Mouse (Mus musculus) gastrocnemius, postnatal 4 days (tissue): ENCODE measurements around the gene D430041D05Rik. TPM values are rescaled to one million over a fixed set of nuclear protein-coding genes. Genes with fewer than 3 reads are reported as not detected.

Experiments used
- DNase-seq, 2 experiments: peaks; one replicate each; pipeline ENCODE4 v3.0.0; 2021 to 2022; ENCODE audit warnings: low spot score in 2 of 2, mixed read lengths in 2 of 2
- total RNA-seq, 2 experiments: library from RNA; stranded (reverse); gene quantifications; 2 replicates each; pipeline ENCODE4 v1.2.3; 2021

D430041D05Rik gene
- total RNA-seq, 2 experiments from 2014 or later = 2.5 to 2.8 TPM

DNA sequence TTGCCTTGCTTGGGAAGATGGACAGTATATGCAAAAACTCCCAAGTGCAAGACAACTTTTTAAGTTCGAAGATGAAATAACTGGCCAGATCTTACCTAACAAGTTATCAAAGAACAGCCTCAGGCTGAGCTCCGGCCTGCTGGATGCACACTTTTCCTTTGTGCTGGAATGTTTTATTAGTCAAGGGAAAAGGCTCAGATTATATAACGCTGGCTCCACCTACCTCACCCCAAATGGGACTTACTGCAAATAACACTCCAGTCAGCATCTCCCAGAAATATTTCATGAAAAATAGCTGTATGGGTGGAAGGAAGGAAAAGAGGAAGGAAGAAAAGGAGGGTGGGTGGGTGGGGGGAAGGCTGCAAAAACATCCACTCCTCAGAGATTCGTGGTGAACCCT, 54.3 kb downstream of the D430041D05Rik start:
- no peak for DNase-seq

DNA sequence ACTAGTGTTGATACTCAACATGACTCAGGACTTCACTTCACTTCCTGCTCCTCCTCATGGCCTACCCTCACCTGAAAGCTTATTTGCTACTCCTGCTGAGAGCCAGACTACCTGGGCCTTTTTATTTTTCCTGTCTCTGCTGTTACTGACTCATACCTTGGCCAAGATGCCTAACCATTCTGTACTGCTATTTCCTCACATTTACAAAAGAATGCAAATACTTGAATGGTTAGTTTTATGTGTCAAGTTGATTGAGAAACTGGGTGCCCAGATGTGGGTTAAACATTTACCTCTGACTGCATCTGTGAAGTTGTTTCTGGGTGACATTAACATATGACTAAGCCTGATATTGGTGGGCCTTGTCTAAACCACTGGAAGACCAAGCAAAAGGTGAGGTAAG, 56.7 kb downstream of the D430041D05Rik start:
- no peak for DNase-seq

DNA sequence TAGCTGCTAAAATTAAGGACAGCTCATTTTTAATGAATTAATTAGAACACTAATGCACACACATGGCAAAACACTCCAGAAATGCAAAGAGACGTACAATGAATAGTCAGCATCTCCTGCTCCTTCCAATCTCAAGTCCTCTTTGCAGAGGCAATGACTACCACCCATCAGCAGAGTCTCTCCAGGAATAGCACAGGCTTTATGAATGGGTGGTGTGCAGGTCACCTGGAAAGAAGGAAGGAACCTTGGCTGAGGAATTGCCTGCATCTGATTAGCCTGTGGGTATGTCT, 58.7 kb downstream of the D430041D05Rik start:
- DNase-seq = no peak

DNA sequence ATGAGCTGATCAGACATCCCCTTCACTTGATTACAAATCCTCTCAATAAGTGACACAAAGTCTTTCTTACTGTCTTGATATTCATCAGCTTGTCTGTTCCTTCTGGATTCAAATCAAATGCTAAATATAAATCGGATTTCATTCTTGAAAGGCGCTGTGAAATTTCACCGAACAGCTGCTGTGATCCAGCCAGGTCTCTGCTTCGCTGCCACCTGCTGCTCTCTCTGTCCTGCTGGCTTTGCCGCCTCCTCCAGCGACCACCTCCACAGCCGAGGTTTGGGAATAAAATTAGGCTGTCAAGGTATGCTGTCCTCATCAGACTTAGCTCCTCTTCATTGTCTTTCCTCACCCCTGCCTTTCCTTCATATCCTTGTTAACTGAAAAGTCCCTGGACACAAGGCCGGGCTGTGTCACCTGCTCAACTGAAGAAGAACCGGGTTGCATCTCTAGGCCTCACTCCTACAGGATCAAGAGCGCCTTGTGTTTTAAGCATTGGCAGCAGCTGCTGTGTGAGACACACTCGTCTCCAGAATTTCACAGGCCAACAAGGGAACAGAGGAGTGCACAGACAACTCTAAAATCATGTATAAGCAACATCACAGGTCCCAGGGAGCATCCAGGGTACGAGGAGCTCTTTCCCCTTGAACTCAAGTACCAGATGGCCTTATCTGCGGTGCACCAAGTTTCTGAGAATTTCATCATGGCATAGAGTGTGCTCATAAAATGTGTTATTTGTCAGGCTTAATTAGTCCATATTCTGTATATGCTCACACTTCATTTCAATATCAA, 59.2 kb downstream of the D430041D05Rik start:
- no peak for DNase-seq

DNA sequence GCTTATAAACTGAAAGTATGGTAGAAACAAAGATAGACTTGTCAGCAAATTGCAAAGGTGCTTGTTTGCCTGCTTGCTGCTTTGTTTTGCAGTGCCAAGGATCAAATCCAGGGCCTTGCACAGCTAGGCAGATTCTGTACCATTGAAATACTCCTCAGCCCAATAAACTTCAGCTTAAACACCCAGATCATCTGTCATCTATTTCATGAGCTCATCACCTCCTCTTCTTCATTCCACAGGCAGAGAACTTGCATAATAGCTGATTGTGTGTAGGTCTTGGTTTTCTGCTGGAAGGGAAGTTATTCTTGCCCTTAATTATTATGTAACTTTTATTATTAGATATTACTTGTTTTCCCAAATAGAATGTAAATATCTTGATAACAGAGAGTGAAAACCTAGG, 73.2 kb downstream of the D430041D05Rik start:
- DNase-seq = no peak

DNA sequence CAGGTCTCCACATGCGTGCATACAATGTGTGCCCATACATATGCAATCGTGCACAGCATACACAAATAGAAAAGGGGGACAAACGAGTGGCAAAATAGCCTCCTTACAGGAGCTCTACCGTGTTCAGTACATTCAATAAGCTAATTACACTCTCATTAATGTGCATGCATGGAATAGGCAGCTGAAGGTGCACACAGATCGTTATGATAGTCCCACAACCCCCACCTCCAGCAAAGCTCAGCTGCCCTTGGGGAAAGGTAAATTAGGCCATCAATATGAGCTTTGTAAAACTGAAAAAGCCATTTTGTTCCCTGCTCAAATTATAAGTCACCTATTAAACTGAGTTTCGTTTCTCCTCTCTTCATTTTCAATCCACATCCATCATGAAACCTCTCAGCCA, 75.0 kb downstream of the D430041D05Rik start:
- DNase-seq = no peak

DNA sequence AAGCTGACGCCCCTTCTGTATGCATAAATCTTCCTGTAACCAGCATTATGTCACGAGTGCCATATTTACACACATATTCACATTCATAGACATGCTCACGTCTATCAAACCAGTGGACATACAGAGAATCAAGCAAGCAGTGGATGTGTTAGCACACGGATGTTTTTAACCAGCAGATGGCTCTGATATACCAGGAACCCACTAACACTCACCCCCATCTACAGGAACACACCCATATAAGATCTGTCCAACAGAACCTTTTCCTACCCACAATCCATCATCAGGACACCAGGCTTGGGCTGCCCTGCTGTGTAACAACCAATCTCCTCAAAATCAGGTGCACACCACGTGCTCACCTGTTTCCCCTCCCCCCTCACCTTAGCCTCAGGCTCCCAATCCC, 76.9 kb downstream of the D430041D05Rik start:
- no peak for DNase-seq

DNA sequence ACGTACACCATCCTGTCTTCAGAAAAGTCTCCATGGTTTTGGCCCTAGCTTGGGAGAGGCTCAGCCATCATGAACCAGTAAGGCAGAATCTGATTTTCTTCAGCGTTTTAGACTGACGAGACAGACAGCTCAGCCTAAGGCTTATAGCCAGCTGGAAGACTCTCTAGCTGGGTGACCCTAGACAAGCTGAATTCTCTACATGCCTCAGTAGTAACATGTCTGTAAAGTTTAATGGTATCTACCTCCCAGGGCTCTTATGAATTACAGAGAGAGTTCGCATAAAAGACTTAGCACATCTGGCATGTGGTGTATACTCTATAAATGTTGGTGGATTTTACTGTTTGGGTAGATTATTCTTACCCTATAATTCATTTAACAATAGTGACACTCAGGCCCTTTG, 78.1 kb downstream of the D430041D05Rik start:
- no peak for DNase-seq

DNA sequence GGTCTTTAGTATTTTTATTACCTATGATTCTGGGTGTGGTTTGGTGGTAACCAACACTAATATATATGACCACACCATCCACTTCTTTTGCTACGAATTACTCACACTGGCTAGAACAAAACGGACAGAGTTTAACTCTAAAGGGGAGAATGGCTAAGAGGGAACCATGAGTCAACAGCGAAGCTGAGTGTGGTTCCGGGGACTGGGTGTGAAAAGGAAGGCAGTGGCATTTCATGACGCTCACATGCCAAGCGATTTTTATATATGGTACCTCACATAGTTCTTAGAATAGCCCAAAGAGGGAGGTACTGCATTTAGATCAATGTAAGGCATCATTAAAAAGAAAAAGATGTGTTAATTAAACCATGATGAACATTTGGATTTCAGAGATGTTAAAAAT, 79.6 kb downstream of the D430041D05Rik start:
- no peak for DNase-seq

DNA sequence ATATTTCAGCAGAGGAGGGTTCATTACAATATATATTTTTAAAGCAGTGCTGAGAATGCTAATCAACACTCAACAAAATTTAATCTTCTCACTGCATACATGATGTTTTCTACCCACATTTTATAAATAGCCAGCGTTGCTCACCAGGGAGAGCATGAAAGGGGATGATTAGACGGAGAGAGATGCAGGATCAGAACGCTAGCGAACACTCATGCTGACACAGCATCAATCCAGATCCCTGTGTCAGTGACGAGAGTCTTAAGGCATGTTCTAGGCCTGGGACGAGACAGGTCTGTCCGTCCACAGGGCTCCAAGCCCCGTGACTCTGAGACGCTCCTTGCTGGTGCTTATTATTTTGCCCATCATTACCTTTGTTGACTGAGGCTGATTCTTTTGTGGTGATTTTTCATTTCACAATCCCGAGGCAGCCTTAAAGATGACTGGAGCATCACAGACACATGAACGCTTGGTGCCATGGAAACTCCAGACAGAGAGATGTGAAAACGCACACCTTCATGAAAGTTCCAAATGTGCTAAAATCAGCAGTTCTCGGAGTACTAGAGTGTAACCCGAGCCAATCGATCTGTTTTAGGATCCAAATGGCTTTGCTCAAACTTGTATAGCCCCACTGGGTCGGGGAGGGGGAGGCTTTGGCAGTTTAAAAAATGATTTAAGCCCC, 83.6 kb downstream of the D430041D05Rik start:
- DNase-seq = no peak

DNA sequence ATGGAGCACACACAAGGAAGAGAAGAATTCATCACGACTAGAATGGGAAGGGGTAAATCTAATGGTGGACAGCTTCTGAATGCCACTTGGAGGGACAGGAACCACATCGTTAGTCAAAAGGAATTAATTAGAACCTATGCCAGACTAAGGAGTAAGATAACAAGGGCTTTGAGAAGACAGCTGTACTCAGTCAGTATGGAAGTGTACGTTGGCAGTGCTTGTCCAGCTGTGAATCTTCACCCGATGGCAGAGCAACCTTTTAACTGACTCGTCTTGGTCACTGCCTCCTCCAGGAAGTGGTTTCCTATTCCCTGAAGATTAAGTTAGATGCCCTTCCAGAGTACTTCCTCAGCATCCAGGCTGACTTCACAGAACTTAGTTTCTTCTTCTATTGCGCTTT, 87.0 kb downstream of the D430041D05Rik start:
- DNase-seq = no peak

DNA sequence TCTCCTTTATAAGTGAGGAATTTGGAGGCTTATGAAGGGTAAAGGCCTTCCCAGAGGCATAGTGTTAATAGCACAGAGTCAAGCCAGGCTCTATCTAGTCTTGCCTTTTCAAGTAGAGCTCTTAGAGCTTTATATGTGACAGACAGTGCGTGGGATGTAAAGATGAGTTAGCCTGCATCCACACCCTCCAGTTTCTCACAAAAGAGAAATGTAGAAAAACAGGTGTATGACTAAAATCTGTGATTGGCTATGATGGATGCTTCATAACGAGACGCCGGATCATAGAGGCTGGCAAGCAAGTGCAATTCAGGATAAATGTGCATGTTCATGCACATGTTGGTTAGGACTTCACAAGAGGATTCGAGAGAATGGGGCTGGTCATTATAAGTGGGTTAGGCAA, 87.5 kb downstream of the D430041D05Rik start:
- no peak for DNase-seq

DNA sequence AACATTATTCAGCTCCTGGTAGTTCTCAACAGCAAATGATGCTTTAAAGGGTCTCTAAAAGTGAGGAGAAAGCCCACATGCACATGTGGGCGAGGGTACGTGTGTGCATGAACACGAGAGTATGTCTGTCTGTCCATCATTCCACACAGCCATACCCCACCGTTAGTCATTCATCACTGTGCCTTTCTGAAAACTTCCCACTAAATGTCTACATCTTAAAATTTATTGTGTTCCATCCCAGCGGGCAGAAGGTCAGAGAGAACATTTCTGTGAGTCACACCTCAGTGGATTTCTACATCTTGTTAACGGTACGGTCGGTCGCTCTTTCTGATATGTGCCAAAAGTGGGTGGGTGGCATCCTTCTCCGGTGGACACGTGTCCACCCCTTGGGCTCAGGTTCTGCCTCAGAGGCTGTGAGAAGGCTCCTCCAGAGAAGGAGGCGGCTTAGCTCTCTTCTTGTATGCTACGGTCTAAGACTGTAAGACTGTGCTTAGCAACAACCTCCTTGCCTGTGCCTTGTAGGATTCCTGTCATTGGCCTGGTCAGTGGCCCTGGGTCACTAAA, 90.7 kb downstream of the D430041D05Rik start:
- DNase-seq = no peak

DNA sequence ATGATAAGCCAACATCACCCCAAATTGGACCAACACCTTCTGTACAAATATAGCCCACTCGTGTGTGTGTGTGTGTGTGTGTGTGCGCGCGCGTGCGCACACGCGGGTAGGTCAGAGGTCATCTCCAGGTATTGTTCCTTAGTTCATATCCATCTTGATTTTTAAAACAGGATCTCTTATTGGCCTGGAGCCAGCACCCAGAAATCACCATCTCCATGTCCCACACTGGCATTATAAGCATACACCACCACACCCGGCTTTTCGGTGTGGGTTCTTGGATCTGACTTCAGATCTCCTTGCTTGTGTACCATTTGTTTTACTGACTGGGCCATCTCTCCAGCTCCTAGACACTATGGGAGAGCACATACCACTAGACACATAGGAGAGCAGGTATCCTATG, 91.4 kb downstream of the D430041D05Rik start:
- no peak for DNase-seq

DNA sequence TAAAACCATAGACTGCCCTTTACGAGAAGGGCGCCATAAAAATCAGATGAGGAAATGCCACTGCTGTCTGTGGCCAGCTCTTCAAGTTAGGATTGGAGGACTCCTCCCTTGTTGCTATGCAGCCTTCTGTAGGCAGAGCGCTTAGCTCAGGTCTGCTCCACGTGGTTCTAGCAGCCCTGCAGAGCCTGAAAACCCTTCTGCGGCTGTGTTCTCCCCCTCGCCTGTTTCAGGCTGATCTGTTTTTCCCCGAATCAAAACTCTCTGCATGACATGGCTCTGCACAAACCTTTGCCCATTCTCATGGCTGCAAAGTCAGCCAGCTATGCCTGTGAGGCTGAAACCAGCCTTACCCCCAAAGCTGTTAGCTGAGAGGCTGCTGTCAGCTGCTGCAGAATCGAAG, 91.9 kb downstream of the D430041D05Rik start:
- DNase-seq = no peak

DNA sequence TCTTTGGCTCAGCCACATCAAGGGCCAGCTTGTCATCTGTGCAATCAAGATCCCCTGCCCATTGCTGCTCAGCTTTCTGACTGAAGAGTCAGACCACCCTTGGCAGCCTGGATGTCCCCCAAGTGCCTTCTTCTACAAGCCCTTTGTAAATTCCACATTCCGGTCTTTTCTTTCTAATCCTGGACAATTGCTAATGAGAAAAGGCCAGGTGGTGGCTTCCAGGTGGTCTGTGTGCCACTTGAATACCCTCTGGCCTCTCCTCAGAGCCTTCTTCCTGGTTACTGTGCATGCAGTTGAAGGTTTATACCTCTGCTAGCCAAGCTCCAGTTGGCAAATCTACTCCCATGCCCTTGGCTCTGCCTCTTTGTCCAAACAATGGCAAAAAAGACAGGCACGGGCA, 92.6 kb downstream of the D430041D05Rik start:
- no peak for DNase-seq

DNA sequence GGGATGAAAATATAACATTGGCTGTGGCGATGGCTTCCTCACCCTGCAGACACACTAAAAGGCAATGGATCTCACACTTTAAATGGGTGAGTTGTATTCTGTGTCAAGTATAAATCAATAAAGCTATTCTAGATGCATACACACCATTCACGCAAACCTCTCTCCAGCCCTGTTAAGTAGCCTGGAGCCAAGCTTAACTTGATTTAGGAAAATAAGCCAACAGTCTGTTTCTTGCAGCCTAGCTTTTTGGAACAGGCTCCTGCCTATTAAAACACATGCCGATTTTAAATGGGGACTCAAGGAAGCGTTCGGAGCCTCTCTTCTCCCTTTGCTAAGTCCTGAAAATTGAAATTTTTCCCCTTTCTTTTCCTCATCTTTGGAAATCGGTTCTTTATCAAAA, 93.2 kb downstream of the D430041D05Rik start:
- DNase-seq = no peak

DNA sequence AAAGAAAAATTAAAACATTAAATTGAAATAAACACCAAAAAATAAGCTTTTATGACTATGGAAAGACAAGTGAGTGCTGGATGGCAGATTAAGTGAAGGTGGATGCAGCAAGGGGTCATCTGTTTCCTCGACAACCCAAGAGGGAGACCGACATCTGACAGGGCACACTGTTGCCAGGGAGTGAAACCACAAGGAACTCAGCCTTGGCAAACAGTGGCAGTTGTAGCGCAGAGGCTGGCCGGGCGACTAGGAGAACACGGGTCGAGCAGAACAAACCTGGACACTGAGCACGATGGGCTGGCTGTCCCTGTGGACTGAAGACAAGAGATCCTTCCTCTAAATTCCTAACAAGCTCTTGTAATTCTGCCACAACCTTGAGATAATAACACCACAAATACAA, 94.3 kb downstream of the D430041D05Rik start:
- no peak for DNase-seq

DNA sequence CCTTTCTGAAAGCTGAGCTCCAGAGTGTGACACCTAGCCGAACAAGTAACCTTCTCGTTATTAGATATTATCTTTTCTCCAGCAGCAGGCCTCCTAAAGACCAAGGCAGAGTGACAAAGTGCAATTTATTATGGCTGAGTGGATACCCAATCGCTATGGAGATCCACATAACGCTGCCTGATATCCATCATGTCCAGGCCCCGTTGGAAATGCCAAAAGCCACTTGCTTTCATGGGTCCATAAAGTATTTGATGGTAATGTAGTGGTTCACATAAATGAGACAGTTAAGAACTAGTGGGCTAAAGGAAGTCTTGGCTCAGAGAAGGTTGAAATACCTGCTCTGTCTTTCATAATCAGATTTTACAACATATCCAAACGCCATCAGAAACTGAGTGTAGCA, 97.6 kb downstream of the D430041D05Rik start:
- DNase-seq = no peak

DNA sequence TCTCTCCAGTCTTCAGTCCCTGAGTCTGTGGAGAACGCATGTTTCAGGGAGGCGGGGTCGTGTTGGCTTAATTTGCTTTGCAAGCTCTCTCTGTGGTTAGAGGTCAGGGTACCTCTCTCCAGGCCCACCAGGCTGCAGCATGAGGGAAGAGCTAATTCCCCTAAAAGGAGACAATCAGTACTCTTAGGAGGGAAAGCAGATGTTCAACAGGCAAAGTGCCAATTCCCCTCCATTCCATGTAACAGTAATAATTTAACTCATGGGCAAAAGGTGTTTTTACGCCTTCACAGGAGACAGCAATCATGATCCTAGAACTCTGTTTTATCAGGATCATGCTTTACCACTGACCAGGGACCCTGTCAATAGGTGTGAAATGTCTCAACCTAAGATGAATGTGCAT, 103.7 kb downstream of the D430041D05Rik start:
- no peak for DNase-seq

DNA sequence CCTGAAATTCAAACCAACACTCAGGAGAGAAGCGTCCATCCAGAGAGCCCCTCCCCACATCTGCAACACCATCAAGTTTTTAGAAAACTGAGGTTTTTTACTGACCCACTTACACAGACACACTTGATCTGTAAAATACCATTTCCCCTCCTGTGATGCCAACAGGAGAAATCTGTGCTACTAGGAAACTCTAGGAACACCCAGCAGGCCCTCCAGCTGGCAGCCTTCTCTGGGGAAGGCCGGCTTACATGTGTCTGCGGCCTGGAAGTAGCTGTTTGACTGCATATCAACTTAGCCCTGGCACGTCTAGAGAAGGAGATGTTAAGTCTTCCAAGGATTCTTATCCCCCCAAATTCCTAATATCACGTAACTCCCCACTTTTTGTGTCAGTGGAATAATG, 105.1 kb downstream of the D430041D05Rik start:
- no peak for DNase-seq

DNA sequence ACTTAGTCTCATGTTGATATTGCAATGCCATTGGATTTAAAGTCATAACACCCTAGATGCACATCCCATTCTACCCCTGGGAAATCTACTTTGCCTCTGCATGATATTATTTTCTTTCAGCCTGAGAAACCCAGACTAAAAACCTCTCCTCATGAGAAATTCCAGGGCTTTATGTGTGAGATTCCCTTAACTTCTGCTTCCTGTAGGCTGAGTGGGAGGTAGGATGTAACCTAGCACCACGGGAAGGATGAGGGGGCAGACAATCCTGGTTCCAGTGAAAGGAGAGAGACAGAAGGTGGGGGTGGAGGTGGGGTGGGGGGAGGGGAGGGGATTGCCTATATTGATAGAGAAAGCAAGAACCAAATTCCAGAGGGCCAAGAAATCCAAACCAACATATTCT, 110.9 kb downstream of the D430041D05Rik start:
- DNase-seq = no peak

DNA sequence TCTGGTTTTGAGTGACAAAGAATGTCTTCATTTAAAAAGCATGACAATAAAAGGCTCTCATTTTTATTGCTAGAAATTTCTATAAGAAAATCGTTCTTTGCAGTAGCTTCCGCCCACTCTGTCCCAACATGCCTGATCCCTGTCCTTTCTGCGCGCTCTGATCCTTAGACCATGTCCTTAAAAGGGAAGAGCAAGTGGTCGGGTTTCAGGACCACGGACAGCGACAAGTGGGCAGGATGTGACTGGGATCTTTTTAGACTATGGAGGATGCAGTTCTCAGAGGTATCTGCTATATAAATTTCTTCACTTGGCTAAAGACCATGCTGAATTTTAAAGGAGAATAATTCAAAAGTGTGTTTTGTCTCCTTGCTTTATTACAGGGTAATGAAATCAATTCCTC, 111.7 kb downstream of the D430041D05Rik start:
- peak; percentile 59 to 78 for DNase-seq
